Mouse (Mus musculus) duodenum, adult 2 months (tissue): ENCODE data around the gene Tmem270. TPM values are rescaled to one million over a fixed set of nuclear protein-coding genes. Genes with fewer than 3 reads are reported as not detected.

Experiments
- polyA plus RNA-seq: library from polyadenylated mRNA; depleted of rRNA; stranded (reverse); fragments of >200 nt; gene quantifications from 2 replicates; pipeline ENCODE4 v1.2.3, GENCODE M21; 2012; ENCODE audit warnings: low replicate concordance; rRNA removed

Gene Tmem270
- polyA plus RNA-seq = 0.15 TPM in 1 of 2 replicates, not detected in the other

DNA sequence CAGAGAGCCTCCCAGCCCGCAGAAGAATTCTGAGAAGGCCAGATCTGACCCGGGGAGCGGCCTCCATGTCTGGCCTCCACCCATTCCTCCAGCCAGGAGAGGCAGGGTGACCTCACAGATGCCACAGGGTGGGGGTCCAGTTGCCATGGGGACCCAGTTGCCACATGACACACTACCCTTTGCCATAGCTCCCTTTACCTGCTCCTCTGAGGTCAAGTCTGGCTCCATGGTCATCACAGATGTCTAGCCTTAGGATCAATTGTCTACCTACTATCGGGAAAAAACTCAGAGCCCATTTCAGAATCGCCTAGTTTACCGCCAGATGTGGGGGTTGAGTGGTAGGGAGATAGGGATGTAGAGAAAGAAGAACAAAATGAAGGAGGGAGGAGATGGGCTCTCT, at the start of gene Tmem270:
Tmem270 (minus strand) TSS at position 101 of the 400 bp plus-strand sequence.

DNA sequence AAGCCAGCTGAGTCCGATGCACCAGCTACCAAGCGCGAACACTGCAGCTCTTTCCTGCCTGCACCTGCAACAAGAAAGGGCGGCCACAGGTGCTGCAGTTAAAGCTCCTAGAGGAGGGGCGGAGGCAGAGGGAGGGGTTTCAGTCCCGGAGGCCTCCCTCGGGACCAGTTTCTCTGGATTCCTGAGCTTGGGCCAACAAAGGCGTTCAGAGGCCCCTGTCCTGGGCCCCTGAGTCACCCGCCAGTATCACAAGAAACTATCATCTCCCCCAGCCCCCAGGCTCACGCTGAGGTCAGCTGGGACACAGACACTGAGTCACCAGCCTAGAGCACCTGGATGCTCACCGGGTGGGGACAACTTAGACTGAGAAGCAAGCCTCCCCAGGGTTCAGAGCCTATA, 40.3 kb upstream of the Tmem270 start, which contains the start of gene Cldn4:
Cldn4 (minus strand) TSS at position 78 of the 399 bp plus-strand sequence.

DNA sequence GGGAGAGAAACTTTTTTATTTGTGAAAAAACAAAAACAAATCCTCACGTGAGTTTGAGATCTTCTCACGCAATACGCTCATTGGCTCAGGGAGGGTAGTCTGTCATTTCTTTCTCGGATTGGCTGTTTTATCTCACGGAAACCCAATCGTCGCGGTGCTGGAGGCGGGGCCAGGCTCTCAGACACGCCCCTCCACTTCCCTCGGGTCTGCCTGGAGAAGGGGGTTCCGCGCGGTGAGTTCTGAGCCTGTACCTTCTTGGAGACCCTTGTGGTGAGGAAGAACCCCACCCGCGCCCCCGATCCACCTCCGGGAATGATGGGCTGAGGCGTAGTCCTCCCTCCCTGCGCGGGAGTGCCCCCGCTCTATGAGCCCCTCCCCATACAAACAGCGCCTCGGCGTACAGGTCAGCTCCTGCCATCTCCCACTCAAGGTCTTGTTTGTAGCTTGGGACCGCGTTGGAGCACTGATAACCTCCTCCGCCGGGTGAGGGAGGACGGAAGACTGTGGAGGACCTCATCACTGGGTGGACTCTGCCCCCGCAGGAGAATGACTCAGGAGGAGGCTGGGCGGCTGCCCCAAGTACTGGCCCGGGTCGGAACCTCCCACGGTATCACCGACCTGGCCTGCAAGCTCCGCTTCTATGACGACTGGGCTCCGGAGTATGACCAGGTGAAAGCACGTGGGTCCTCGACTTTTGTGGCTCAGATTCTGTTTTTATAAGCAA, 25.8 kb upstream of the Tmem270 start, which contains the start of gene Mettl27:
Mettl27 (plus strand) TSS at position 190 of the 724 bp plus-strand sequence.

DNA sequence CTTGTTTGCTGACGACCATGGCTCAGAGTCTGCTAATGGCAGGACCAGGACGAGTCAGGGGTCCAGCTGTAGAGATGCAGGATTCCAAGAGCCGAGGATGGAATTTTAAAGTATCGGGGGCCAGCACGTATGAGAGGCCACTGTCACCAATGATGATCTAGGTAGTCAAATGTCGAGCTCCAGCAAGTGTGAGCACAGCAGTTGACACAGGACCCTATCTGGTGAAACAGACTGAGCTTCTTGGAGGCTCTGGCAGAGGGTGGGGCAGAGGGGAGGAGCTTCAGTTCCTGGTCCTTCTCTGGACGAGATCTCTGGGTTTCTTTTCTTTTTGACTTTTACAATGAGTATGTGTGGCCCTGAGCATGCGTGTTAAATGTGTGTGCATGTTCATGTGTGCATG, 8.8 kb upstream of the Tmem270 start, which contains the start of gene Cldn13:
Cldn13 (minus strand) TSS at position 216 of the 400 bp plus-strand sequence.

Other genes starting within 250 kb of the Tmem270 start
- 6.7 and 7.6 TPM in 2 replicates for gene Limk1, start 218.1 kb downstream of the Tmem270 start, polyA plus RNA-seq
- gene Eln, start 159.4 kb downstream of the Tmem270 start, polyA plus RNA-seq = 15.7 and 17.5 TPM in 2 replicates
- not detected in 2 replicates for gene Cldn13, start 8.8 kb upstream of the Tmem270 start, polyA plus RNA-seq
- 10.2 and 16.2 TPM in 2 replicates for gene Mettl27, start 25.6 kb upstream of the Tmem270 start, polyA plus RNA-seq
- gene Cldn4, start 40.2 kb upstream of the Tmem270 start, polyA plus RNA-seq = 42.8 and 316 TPM in 2 replicates
- gene Cldn3, start 79.5 kb upstream of the Tmem270 start, polyA plus RNA-seq = 982 and 2,156 TPM in 2 replicates
- gene Abhd11, start 102.4 kb upstream of the Tmem270 start, polyA plus RNA-seq = 87.6 and 91.0 TPM in 2 replicates
- 5.1 and 9.8 TPM in 2 replicates for gene Stx1a, start 116.7 kb upstream of the Tmem270 start, polyA plus RNA-seq
- gene Dnajc30, start 157.5 kb upstream of the Tmem270 start, polyA plus RNA-seq = 65.1 and 65.9 TPM in 2 replicates
- gene Bud23, start 158.2 kb upstream of the Tmem270 start, polyA plus RNA-seq = 49.6 and 53.6 TPM in 2 replicates
- 7.5 and 10.7 TPM in 2 replicates for gene Vps37d, start 171.5 kb upstream of the Tmem270 start, polyA plus RNA-seq
- gene Mlxipl, start 183.2 kb upstream of the Tmem270 start, polyA plus RNA-seq = 297 and 321 TPM in 2 replicates
- 4.3 and 6.7 TPM in 2 replicates for gene Tbl2, start 242.9 kb upstream of the Tmem270 start, polyA plus RNA-seq